Mouse (Mus musculus) embryonic fibroblast, embryonic 13.5 days (primary cell): ENCODE measurements around the gene Tsku. TPM values are rescaled to one million over a fixed set of nuclear protein-coding genes. Genes with fewer than 3 reads are reported as not detected.

Experiments
- H3K27ac ChIP-seq: 2 replicates; pipeline ENCODE4 v1.5.1; 2012; ENCODE audit warnings: low read length, control low read depth, inconsistent platforms; ENCODE audit not compliant: insufficient read depth
- H3K4me1 ChIP-seq: 2 replicates; pipeline ENCODE4 v1.6.1; 2011; ENCODE audit warnings: low read length; ENCODE audit not compliant: control insufficient read depth, insufficient read depth
- H3K4me3 ChIP-seq: 2 replicates; pipeline ENCODE4 v1.5.1; 2011; ENCODE audit warnings: mild to moderate bottlenecking, control low read depth, low read length; ENCODE audit not compliant: insufficient read depth
- CTCF ChIP-seq: IDR thresholded peaks from 2 replicates; pipeline ENCODE4 v1.5.1; 2011; ENCODE audit warnings: mild to moderate bottlenecking, control low read depth, low read length, moderate library complexity, borderline replicate concordance; ENCODE audit not compliant: insufficient read depth
- POLR2A ChIP-seq: IDR thresholded peaks from 2 replicates; pipeline ENCODE4 v1.6.1; 2011; ENCODE audit warnings: low read depth, mild to moderate bottlenecking, control low read depth, low read length, moderate library complexity
- polyA plus RNA-seq: library from polyadenylated mRNA; stranded (reverse); fragments of >200 nt; gene quantifications from 2 replicates; pipeline ENCODE4 v1.2.4, GENCODE M21; 2011; ENCODE audit warnings: low read depth; ENCODE audit not compliant: missing spikeins, insufficient read length

Gene Tsku
- polyA plus RNA-seq, 1 experiment = 63.1 TPM

DNA sequence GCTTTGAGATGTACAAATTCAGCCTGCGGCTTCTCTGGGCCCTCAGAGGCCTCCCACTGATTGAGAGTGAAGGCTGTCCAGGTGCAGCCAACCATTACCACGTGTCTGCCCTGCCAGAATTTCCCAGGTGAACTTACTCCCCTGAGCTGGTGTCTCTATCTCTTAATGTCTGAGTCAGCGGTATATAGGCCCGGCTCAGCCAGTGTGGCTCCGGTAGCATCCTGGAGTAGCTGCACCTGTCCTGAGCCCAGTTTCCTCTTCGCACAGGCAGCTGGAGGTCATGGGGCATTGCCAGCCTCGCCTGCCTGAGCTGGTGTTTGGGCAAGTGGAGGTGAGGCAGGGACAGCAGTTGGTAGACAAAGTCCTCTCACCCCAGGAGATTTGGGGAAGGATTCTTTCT, 26.1 kb upstream of the Tsku start:
- no peak overlapping the region for H3K27ac ChIP-seq
- TF ChIP-seq CTCF (no peak), POLR2A (no peak)
- peaks cover 20% of the 10 kb centered on the region for H3K4me1 ChIP-seq
- H3K4me3 ChIP-seq = no peak overlapping the region

DNA sequence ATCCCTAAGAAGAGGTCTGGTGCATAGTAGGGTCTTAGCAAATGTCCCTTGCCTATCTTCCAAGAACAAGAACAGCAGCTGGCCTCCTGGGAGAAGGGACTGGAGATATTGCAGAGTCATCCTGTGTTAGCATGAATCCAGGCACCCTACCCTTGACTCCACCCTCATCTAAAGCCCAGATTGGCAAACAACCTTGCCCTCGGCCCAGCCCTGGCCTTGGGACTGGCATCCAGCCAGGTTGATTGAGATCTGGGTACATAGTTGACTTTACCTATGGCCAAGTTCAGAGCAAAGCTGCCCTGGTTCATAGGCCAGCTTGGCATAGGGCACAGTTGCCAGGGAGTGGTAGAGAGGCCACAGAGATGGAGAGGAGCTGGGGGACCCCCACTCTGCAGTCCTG, 24.0 kb upstream of the Tsku start:
- TF ChIP-seq CTCF (no peak), POLR2A (no peak)
- Histone ChIP-seq H3K4me3 (no peak overlapping the region), H3K27ac (no peak overlapping the region), H3K4me1 (peaks cover 8% of the 10 kb centered on the region)

DNA sequence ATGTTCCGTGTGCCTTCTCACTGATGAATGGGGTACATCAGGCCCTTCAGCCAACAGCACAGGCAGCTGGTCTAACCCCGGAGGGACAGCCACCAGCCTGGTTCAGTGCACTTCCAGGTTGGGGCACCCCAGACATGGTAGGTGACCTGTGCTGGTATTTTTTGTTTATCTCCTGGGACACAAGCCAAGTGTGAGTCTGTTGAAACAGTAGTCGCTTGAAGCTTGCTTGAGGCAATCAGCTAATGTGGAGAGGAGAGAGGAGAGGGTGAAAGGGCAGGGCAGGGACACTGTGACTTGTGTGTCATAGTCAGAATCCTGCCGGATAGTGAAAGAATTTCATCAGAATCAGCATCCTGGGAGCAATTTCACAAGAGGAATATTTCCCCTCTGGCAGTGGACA, 22.2 kb upstream of the Tsku start:
- no peak overlapping the region for H3K4me3 ChIP-seq
- TF ChIP-seq POLR2A (no peak), CTCF (no peak)
- H3K27ac ChIP-seq = no peak overlapping the region
- H3K4me1 ChIP-seq = no peaks in the 10 kb centered on the region

DNA sequence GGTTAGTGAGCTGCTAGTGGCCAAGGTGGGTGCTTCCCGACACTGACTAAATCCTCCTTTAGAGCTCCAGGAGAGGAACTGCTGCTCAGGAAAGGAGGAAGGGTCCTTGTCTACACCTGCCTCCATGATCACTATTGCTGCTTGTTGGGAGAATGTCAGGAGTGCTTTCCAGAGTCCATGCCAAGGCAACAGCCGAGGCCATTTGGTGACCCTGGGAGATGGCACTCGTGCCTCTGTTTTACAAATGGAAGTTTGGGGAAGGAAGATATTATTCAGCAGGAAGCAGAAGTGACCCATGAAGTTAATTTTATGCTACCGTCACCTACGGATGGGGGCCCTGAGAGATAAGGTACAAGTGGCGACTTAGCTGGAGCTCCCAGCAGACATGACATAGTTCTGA, 21.7 kb upstream of the Tsku start:
- Histone ChIP-seq H3K4me3 (no peak overlapping the region), H3K4me1 (no peaks in the 10 kb centered on the region), H3K27ac (no peak overlapping the region)
- TF ChIP-seq POLR2A = no peak

DNA sequence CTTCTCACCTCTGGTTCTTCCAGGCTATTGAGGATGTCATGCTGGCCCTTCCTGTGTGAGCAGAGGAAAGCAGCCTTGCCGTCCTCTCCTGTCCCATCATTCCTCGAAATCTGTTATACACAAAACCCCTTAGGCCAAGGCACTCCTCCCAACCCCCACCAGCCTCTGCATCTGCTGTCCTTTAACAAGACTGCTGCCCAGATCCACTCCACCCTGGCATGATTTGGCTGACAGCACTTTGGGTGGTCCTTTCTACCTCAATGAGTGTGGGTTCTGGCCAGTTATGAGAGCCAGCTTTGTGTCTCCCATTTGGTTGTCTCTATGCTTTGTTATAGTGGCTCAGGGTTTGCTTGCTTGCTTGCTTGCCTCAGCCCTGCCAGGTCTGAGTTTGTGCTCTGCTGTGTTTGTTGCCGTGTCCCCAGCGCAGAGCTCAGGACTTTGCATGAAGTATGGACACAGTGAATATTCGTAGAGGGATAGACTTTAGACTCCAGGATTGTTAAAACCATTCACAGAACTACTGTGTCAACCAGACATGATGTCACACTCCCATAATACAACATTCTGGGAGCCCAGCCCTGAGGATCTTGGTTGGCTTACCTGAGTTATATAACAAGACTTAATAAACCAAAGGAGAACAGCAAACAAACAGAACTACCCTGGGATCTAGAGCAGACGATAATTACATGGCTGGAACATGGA, 19.2 kb upstream of the Tsku start:
- Histone ChIP-seq H3K4me1 (no peaks in the 10 kb centered on the region), H3K27ac (no peak overlapping the region), H3K4me3 (no peak overlapping the region)
- TF ChIP-seq POLR2A = no peak
- no peak for TF ChIP-seq CTCF

DNA sequence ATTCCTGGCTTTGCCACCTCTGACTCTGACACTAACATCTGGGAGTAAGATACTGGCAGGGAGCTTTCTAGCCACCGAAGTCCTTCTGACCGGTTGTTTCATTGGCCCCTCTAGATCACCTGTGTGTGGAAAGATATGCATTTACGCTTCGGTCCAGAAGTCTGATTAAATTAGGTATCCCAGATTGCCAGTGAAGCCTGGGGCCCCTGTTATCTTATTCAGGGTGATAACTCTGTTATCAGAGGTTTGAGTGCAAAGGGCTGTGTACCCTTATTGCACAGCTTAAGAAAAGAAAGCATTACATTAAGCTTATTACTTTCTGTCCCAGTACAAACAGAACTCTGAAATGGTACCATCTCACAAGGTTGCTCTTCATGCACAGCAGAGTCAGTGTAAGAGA, 18.1 kb upstream of the Tsku start:
- Histone ChIP-seq H3K27ac (no peak overlapping the region), H3K4me1 (no peaks in the 10 kb centered on the region), H3K4me3 (no peak overlapping the region)
- TF ChIP-seq POLR2A = no peak
- no peak for TF ChIP-seq CTCF

DNA sequence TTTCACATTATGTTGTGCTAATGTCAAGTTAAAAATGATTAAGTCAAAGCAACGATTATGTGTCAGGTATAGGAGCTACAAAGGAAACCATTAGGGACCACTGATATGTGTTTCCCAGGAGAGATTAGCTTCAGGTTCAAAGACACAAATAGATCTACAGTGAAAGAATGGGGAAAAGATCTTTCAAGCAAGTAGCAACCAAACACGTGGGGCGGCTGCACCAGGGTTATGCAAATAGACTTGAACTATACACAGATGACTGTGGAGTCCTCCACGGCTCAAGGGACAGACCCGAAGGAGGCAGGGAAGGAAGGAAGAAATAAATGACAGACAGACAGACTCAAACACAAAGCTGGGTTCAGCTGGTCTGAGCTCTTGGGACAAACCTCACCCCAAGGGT, 16.1 kb upstream of the Tsku start:
- H3K4me1 ChIP-seq = no peaks in the 10 kb centered on the region
- no peak overlapping the region for H3K4me3 ChIP-seq
- no peak for TF ChIP-seq POLR2A
- no peak for TF ChIP-seq CTCF
- no peak overlapping the region for H3K27ac ChIP-seq

DNA sequence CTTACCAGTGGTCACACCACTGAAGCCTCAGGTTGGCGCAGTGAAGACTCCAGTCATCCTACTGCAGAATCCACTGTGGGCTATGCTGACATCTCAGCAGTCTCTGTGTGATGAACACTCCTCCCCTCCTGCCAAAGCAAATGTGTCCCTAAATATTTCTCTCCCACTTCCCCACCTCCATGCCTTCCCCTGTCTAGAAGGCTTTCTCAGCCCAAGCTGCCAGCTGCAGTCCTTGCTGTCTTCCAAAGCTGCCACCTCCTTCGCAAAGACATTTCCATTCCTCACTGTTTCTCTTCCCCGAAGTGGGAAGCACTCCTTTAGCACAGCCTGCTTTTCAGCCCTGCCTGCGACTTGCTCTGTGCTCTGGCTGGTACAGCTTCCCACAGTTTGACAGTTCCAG, 10.0 kb upstream of the Tsku start:
- TF ChIP-seq POLR2A (no peak), CTCF (no peak)
- Histone ChIP-seq H3K4me3 (no peak overlapping the region), H3K4me1 (no peaks in the 10 kb centered on the region), H3K27ac (no peak overlapping the region)

DNA sequence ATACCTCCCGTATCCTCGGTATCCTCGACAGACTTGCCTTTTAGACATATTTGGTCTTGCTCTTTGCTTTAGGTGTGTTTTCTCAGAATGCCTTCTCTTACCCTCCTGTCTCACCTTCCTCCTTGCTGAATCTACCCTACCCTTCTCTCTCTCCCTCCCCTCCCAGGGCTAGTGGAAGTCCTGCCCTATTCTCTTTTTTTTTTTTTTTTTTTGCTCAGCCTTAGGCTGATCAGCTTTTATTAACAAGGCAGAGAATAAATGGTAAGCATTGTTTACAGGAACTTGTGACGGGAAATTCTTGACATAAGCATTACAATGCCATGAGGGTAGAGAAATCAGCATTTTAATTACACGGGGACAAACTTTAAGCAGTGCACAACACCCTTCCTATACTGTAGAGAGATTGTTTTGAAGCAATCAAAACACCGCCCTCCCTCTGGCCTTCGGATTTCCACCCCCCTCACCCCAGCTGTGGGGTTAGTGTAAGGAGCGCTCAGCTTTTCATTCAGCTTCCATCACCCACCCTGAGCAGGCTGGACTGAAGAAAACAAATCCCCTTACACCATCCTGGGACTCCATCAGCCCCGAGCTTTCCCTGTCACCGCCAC, 8.7 kb upstream of the Tsku start:
- H3K4me3 ChIP-seq = no peak overlapping the region

DNA sequence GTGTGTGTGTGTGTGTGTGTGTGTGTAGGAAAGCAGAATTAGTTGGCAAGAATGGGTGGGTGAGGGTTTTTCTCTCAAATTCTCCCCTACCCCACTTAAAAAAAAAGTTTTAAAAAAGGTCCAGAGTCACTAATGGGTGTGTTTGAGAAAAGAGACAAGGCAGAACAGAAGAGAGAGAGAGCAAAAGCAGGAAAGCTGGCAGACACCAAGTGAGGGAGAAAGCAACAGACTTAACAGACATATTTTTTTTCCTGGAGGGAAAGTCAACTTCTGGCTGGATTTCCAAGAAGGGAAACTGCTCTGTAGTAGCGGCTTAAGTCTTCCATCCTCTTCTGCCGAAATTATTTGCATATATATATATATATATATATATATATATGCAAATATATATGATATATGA, 534 bp upstream of the Tsku start:
- peaks cover 3% of the 10 kb centered on the region; the same call in 1 of the 2 replicates for H3K4me1 ChIP-seq
- H3K27ac ChIP-seq = peak overlapping the region; percentile 90
- TF ChIP-seq POLR2A (no peak), CTCF (no peak)
- H3K4me3 ChIP-seq = 0 out of 2 replicates have a peak overlapping the region, but pooled peaks have one; percentile 8

More for the DNA sequence above, 8.7 kb upstream of the Tsku start:
- Histone ChIP-seq H3K4me1 (no peaks in the 10 kb centered on the region), H3K27ac (no peak overlapping the region)
- no peak for TF ChIP-seq POLR2A
- no peak for TF ChIP-seq CTCF

DNA sequence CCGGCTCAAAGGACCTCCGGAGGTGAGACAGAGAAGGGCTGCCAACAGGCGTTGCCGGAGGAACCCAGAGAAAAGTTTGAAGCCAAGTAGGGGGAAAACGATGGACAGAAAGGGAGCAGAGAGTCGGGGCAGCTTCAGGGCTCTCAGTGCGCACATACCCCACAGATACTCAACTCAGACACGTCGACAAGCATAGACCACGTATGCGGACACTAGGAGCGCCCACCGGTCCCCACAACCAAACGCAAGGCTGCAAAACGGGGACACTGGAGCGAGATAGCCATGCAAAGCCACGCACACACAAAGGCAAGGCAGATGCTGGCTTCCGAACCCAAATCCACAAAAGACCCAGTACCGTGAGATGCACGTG, 522 bp downstream of the Tsku start:
- peak overlapping the region; percentile 94 for H3K4me3 ChIP-seq
- TF ChIP-seq CTCF (no peak), POLR2A (peak; percentile 50)
- peaks cover 11% of the 10 kb centered on the region for H3K4me1 ChIP-seq
- H3K27ac ChIP-seq = peak overlapping the region; percentile 94
